Mouse (Mus musculus) brown adipose tissue, adult 24 weeks (tissue): ENCODE results near the gene Ywhab. TPM values are rescaled to one million over a fixed set of nuclear protein-coding genes. Genes with fewer than 3 reads are reported as not detected.
A peak's percentile ranks its signal among the peaks of the same experiment; 100 is the strongest.

Experiments used
- H3K27ac ChIP-seq: fragments of 200-500 bp; replicated peaks from 2 replicates; pipeline ENCODE4 v1.5.1; 2012; ENCODE audit warnings: low read depth, mild to moderate bottlenecking, low read length
- H3K4me1 ChIP-seq: fragments of 200-500 bp; 2 replicates; pipeline ENCODE4 v1.6.1; 2012; ENCODE audit warnings: low read length, mixed read lengths; ENCODE audit not compliant: control insufficient read depth, insufficient read depth, insufficient read length
- H3K4me3 ChIP-seq: fragments of 200-500 bp; 2 replicates; pipeline ENCODE4 v1.5.1; 2012; ENCODE audit warnings: low read depth, mild to moderate bottlenecking, low read length, moderate library complexity; ENCODE audit not compliant: insufficient read depth
- polyA plus RNA-seq: library from polyadenylated mRNA; stranded (reverse); fragments of >200 nt; gene quantifications from 2 replicates; pipeline ENCODE4 v1.2.4, GENCODE M21; 2012; ENCODE audit not compliant: missing spikeins, insufficient read depth, insufficient read length

The Ywhab gene
- polyA plus RNA-seq, 1 experiment = 247 TPM

DNA sequence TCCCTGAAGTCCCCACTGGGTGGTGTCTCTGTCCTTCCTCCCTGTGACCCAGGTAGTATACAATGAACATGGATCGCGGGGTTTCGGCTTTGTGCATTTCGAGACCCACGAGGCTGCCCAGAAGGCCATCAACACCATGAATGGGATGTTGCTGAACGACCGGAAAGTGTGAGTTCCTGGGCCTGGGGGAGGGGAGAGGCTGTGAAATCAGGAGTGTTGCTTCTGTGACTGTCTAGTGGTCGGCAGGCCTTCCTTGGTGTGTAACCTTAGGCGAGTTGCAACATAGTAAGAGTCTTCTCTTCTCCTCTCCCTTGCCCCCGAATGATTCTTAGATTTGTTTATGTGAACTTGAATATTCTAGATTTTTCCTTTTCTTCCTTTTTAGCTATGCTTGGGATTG, 36.4 kb downstream of the Ywhab start:
- H3K4me1 ChIP-seq = no peaks in the 10 kb centered on the region
- H3K27ac ChIP-seq = no peak overlapping the region
- H3K4me3 ChIP-seq = no peak overlapping the region

DNA sequence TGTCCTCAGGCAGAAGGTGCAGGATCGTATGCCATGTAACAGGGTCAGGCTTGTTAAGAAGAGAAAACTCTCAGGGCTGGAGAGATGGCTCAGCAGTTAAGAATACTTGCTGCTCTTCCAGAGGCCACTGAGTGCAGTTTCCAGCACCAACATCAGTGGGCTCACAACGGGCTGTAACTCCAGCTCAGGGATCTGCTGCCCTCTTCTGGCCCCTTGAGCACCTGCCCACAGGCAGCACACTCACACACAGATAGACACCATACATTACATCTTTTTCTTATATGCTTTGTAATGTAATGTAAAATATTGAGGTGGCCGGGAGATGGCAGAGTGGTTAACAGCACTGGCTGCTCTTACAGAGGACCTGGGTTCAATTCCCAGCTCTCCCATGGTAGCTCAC, 38.2 kb downstream of the Ywhab start:
- Histone ChIP-seq H3K4me3 (no peak overlapping the region), H3K4me1 (no peaks in the 10 kb centered on the region), H3K27ac (no peak overlapping the region)

DNA sequence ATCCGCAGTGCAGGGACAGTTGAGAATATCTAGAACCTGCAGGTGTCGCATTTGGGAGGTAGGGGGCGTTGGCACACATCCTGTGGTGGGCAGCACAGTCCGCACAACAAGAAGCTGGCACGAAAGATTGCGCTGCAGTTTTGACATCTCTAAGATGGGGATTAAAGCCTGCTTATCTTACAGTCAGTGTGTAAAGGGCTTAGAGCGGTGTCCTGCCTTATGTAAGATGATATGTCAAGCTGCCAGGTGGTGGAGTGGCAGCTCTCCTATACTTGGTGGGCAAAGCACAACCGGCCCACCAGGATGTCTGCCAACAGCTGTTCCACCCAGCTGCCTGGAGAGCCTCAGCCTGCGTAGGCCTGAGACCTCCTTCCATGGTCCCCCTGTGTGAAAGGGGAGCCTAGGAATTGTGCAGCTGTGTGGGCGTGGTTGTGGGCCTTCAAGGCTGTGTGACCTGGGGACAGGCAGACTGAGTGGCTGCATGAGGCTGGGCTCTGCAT, 41.8 kb downstream of the Ywhab start:
- H3K4me3 ChIP-seq = no peak overlapping the region
- H3K4me1 ChIP-seq = no peaks in the 10 kb centered on the region
- no peak overlapping the region for H3K27ac ChIP-seq

DNA sequence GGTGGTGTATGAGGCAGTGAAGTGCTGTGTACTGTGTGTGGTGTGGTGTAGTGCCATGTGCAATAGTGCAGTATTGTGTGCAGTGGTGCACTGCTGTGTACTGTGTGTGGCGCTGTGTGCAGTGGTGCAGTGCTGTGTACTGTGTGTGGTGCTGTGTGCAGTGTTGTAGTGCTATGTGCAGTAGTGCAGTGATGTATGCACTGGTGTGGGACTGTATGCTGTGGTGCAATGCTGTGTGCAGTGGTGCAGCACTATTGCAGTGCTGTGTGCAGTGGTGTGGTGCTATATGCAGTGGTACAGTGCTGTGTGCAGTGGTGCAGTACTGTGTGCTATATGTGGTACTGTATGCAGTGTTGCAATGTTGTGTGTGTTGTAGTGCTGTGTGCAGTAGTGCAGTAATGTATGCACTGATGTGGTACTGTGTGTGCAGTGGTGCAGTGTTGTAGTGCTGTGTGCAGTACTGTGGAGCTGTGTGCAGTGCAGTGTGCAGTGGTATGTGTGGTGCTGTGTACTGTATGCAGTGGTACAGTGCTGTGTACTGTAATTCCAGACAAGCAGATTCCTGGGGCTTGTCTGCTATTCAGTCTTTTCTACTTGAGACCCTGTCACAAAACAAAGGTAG, 43.8 kb downstream of the Ywhab start:
- H3K4me1 ChIP-seq = no peaks in the 10 kb centered on the region
- H3K27ac ChIP-seq = no peak overlapping the region
- H3K4me3 ChIP-seq = no peak overlapping the region

DNA sequence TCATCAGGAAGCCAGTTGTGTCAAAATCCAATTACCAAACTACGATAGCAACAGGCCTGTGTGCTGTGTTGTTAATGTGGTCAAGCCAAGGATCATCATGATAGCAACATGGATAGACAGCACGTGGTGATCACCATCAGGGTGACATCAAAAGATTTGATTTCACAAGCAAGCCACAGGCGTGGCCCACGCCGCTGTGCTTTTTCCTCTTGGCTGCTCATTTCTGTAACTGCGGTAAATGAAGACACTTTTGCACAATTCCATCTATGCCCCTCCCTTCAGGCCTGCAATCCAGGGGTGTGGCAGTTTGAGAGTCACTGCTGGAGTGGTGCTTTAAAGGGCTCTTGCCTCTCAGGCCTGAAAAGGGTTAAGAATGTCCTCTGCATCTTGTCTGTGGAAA, 46.2 kb downstream of the Ywhab start:
- no peaks in the 10 kb centered on the region for H3K4me1 ChIP-seq

DNA sequence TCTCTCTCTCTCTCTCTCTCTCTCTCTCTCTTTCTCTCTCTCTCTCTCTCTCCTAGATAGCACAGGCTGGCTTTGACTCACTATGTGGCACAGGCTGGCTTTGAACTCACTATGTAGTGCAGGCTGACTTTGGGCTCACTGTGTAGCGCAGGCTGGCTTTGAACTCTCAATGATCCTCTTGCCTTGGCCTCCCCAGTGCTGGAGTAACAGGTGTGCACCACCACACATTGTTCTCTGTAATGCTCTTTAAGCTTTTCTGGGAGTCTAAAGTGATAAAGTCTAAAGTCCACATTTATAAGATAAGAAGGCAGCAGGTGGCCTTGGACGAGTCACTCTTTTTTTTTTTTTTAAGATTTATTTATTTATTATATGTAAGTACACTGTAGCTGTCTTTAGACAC, 46.8 kb downstream of the Ywhab start:
- H3K27ac ChIP-seq = no peak overlapping the region
- no peaks in the 10 kb centered on the region for H3K4me1 ChIP-seq
- no peak overlapping the region for H3K4me3 ChIP-seq

More for the DNA sequence above, 46.2 kb downstream of the Ywhab start:
- no peak overlapping the region for H3K27ac ChIP-seq
- H3K4me3 ChIP-seq = no peak overlapping the region

DNA sequence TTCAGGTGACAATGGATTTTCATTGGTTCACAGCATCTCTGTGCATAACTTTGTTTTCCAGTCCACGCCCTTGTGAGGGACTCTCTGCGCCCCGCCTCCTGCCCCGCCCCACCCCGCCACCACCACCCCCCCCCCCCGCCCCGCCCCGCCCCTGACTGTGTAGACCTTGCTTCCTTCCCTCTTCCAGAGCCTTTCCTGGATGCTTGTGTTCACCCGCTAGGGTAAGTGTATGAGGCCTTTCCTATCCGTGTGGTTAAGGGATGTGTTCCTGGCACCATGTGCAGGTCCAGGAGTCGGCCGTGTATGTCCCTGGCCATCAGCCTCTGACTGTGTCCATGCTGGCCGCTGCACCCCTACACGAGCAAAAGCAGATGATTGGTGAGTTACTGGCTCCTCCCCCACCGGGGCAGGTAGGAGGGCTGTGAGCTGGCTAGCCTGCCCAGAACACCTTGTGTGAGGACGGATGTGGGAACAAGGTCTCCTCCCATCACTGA, 52.5 kb downstream of the Ywhab start:
- Histone ChIP-seq H3K4me1 (no peaks in the 10 kb centered on the region; the same call in 1 of the 2 replicates), H3K27ac (0 out of 2 replicates have a peak overlapping the region, but pooled peaks have one; percentile 38), H3K4me3 (peak overlapping the region; percentile 42; the same call in 1 of the 2 replicates)

DNA sequence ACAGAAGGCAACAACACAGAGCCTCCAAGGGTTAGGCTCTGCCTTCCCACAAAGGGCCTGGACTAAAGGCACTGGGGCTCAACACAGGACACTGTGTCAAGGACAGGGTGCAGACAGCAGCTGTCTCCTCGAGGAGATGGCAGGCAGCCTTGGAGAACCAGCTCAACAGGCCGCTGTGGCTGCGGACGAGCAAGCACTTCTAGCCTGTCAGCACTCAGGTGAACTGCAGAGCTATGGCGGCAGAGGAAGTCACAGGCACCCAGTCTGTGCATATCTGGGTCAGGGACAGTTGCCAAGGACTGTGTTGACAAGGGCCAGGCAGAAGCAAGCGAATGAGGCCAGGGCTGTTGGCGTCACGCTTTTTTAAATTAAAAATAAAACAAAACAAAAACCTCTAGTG, 59.0 kb downstream of the Ywhab start:
- H3K4me3 ChIP-seq = no peak overlapping the region
- H3K4me1 ChIP-seq = no peaks in the 10 kb centered on the region
- H3K27ac ChIP-seq = no peak overlapping the region

DNA sequence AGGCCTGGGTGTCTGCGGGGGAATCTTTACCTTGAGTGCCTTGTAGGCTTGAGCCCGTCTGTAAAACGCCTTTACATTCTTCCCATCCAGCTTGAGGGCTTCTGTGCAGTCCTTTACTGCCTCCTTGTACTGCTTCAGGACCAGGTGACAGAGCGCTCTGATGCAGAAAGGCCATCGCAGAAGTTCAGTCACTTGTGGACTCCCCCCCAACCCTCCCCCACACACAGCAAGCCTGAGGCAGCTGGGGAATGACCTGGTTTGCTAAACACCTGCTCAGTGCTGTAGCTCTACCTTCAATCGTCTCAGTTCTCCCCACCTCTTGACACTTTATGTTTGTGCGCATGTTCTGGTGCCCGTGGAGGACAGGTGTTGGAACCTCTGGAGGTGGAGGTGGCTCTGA, 59.9 kb downstream of the Ywhab start:
- no peaks in the 10 kb centered on the region for H3K4me1 ChIP-seq
- H3K27ac ChIP-seq = no peak overlapping the region
- H3K4me3 ChIP-seq = no peak overlapping the region

DNA sequence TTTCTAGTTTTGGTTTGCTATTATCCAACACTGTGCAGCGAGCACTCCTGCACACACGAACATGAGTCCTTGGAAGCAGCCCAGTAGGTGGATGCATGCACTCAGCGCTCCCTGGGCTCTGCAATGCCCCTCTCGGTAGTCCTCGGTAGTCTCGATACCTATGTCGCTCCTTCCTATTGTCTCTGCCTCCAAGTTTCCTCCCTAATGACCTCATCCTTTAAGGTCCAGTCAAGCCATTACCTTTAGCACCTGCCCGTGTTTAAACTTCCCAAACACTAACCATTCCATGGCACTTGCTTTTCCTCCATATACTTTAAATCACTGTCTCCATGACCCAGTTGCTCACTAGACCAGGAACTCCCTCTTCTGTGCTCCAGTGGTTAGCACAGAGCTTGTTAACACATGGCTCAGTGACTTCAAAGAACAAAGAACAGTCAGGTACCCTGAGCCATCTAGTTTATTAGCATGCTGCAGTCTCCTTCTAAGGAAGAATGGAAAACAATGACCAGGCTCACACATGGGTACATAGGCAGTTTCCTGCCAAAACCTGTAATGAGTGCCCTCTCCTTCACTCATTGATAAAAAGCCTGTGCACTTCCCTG, 65.0 kb downstream of the Ywhab start:
- H3K4me3 ChIP-seq = no peak overlapping the region
- no peaks in the 10 kb centered on the region for H3K4me1 ChIP-seq
- H3K27ac ChIP-seq = no peak overlapping the region

Other genes with a start within 250 kb of the Ywhab start
- gene Ada, start 244.7 kb upstream of the Ywhab start, polyA plus RNA-seq = 0.88 TPM in 1 of 2 replicates, not detected in the other
- gene Ccn5, start 174.1 kb upstream of the Ywhab start, polyA plus RNA-seq = 0.88 and 0.99 TPM in 2 replicates
- not detected in 2 replicates for gene Kcnk15, start 141.3 kb upstream of the Ywhab start, polyA plus RNA-seq
- 5.5 and 9.0 TPM in 2 replicates for gene Rims4, start 76.3 kb upstream of the Ywhab start, polyA plus RNA-seq
- gene Pabpc1l, start 30.5 kb downstream of the Ywhab start, polyA plus RNA-seq = not detected in 2 replicates
- 16.8 and 17.8 TPM in 2 replicates for gene Stk4, start 75.4 kb downstream of the Ywhab start, polyA plus RNA-seq
- gene Tomm34, start 76.2 kb downstream of the Ywhab start, polyA plus RNA-seq = 16.4 and 21.0 TPM in 2 replicates
- gene Kcns1, start 176.2 kb downstream of the Ywhab start, polyA plus RNA-seq = not detected in 2 replicates
- gene Wfdc5, start 187.8 kb downstream of the Ywhab start, polyA plus RNA-seq = not detected in 2 replicates
- gene Wfdc12, start 195.6 kb downstream of the Ywhab start, polyA plus RNA-seq = not detected in 2 replicates
- gene Wfdc15a, start 205.2 kb downstream of the Ywhab start, polyA plus RNA-seq = not detected in 2 replicates
- not detected in 2 replicates for gene Wfdc15b, start 226.7 kb downstream of the Ywhab start, polyA plus RNA-seq
- gene Svs2, start 243.5 kb downstream of the Ywhab start, polyA plus RNA-seq = not detected in 2 replicates